Mouse (Mus musculus) E14TG2a.4 (cell line): Measurements from ENCODE around the gene Rpl36al.
"Not testable (repeated sequence)": the region's sequence is repeated elsewhere in the genome, so short reads cannot be mapped to it uniquely, and the experiment has no call there.

Experiments
- H3K27me3 ChIP-seq: 2 replicates; pipeline ENCODE4 v1.6.1; 2014; ENCODE audit warnings: low read length, control low read depth; ENCODE audit not compliant: insufficient read depth
- H3K36me3 ChIP-seq: 2 replicates; pipeline ENCODE4 v1.6.1; 2014; ENCODE audit warnings: low read length, control low read depth; ENCODE audit not compliant: insufficient read depth
- H3K4me1 ChIP-seq: replicated peaks from 2 replicates; pipeline ENCODE4 v1.6.1; 2014; ENCODE audit warnings: low read depth, low read length, control low read depth
- H3K4me3 ChIP-seq: replicated peaks from 2 replicates; pipeline ENCODE4 v1.5.1; 2014; ENCODE audit warnings: mild to moderate bottlenecking, low read length
- H3K9me3 ChIP-seq: 2 replicates; pipeline ENCODE4 v1.6.1; 2014; ENCODE audit warnings: low read length, control low read depth
- CTCF ChIP-seq: conservative IDR thresholded peaks from 2 replicates; pipeline ENCODE4 v1.5.1; 2014; ENCODE audit warnings: low read length
- NANOG ChIP-seq: IDR thresholded peaks from 2 replicates; pipeline ENCODE4 v1.6.1; 2014; ENCODE audit warnings: borderline replicate concordance, low read length, mixed read lengths
- POU5F1 ChIP-seq: IDR thresholded peaks from 2 replicates; pipeline ENCODE4 v1.6.1; 2014; ENCODE audit warnings: low read length, borderline replicate concordance

The Rpl36al gene

GRCm38 (mm10) chr12:69164904-69165303, 19.0 kb downstream of the Rpl36al start:
- no peaks in the 10 kb centered on the region for H3K27me3 ChIP-seq
- no peaks in the 10 kb centered on the region for H3K36me3 ChIP-seq
- H3K4me1 ChIP-seq = peaks cover 43% of the 10 kb centered on the region
- TF ChIP-seq CTCF (no peak), NANOG (no peak), POU5F1 (no peak)
- H3K9me3 ChIP-seq = no peaks in the 10 kb centered on the region
- H3K4me3 ChIP-seq = no peak overlapping the region

- H3K27me3 ChIP-seq, H3K9me3 ChIP-seq, H3K36me3 ChIP-seq, H3K4me3 ChIP-seq: not testable (repeated sequence)
- H3K4me1 ChIP-seq = peaks cover 41% of the 10 kb centered on the region
Observed at GRCm38 (mm10) chr12:69163586-69163985, 20.3 kb downstream of the Rpl36al start.

GRCm38 (mm10) chr12:69160677-69161076, 23.2 kb downstream of the Rpl36al start:
- H3K4me3 ChIP-seq, H3K9me3 ChIP-seq, H3K27me3 ChIP-seq: not testable (repeated sequence)
- peaks cover 28% of the 10 kb centered on the region for H3K36me3 ChIP-seq
- peaks cover 38% of the 10 kb centered on the region for H3K4me1 ChIP-seq

GRCm38 (mm10) chr12:69159578-69159940, 24.3 kb downstream of the Rpl36al start:
- Histone ChIP-seq H3K36me3 (peaks cover 33% of the 10 kb centered on the region), H3K4me1 (peaks cover 30% of the 10 kb centered on the region), H3K27me3 (no peaks in the 10 kb centered on the region), H3K9me3 (no peaks in the 10 kb centered on the region), H3K4me3 (peak overlapping the region; percentile 67)
- TF ChIP-seq NANOG (no peak), CTCF (peak; percentile 92), POU5F1 (no peak)

- H3K27me3 ChIP-seq, H3K9me3 ChIP-seq: not testable (repeated sequence)
- Histone ChIP-seq H3K4me1 (peaks cover 27% of the 10 kb centered on the region), H3K36me3 (peaks cover 33% of the 10 kb centered on the region), H3K4me3 (peak within 1 kb of the TSS; percentile 89)
Observed at GRCm38 (mm10) chr12:69158765-69159577, 24.9 kb downstream of the Rpl36al start, which contains the start of gene Rps29. Gene Rps29, minus strand, starts transcription at chr12:69159186.

- Histone ChIP-seq H3K27me3 (no peaks in the 10 kb centered on the region), H3K9me3 (no peaks in the 10 kb centered on the region), H3K4me1 (peaks cover 24% of the 10 kb centered on the region), H3K4me3 (peak overlapping the region; percentile 89), H3K36me3 (peaks cover 33% of the 10 kb centered on the region)
- TF ChIP-seq POU5F1 (no peak), NANOG (no peak), CTCF (no peak)
Observed at GRCm38 (mm10) chr12:69158366-69158764, 25.5 kb downstream of the Rpl36al start.

- Histone ChIP-seq H3K36me3 (peaks cover 33% of the 10 kb centered on the region), H3K4me3 (peak overlapping the region; percentile 89), H3K27me3 (no peaks in the 10 kb centered on the region), H3K9me3 (no peaks in the 10 kb centered on the region), H3K4me1 (peaks cover 21% of the 10 kb centered on the region)
- no peak for TF ChIP-seq NANOG
- TF ChIP-seq POU5F1 = no peak
- no peak for TF ChIP-seq CTCF
Observed at GRCm38 (mm10) chr12:69157107-69157506, 26.8 kb downstream of the Rpl36al start.

- TF ChIP-seq NANOG (no peak), CTCF (no peak), POU5F1 (no peak)
- no peaks in the 10 kb centered on the region for H3K27me3 ChIP-seq
- peaks cover 21% of the 10 kb centered on the region for H3K4me1 ChIP-seq
- peaks cover 33% of the 10 kb centered on the region for H3K36me3 ChIP-seq
- H3K4me3 ChIP-seq = peak overlapping the region; percentile 89; the same call in 1 of the 2 replicates
- H3K9me3 ChIP-seq = no peaks in the 10 kb centered on the region
Observed at GRCm38 (mm10) chr12:69156436-69156835, 27.4 kb downstream of the Rpl36al start.

- no peaks in the 10 kb centered on the region for H3K9me3 ChIP-seq
- peaks cover 21% of the 10 kb centered on the region for H3K4me1 ChIP-seq
- H3K4me3 ChIP-seq = no peak overlapping the region
- peaks cover 33% of the 10 kb centered on the region for H3K36me3 ChIP-seq
- no peaks in the 10 kb centered on the region for H3K27me3 ChIP-seq
- TF ChIP-seq NANOG = no peak
- no peak for TF ChIP-seq CTCF
- TF ChIP-seq POU5F1 = no peak
Observed at GRCm38 (mm10) chr12:69155923-69156322, 28.0 kb downstream of the Rpl36al start.

GRCm38 (mm10) chr12:69150049-69150448, 33.8 kb downstream of the Rpl36al start:
- TF ChIP-seq POU5F1 (no peak), CTCF (no peak), NANOG (no peak)
- Histone ChIP-seq H3K27me3 (no peaks in the 10 kb centered on the region), H3K36me3 (no peaks in the 10 kb centered on the region), H3K4me3 (no peak overlapping the region), H3K4me1 (peaks cover 5% of the 10 kb centered on the region), H3K9me3 (no peaks in the 10 kb centered on the region)
